Mouse (Mus musculus) midbrain, embryonic 15.5 days (tissue): ENCODE data around the gene Lrrtm1. TPM values are rescaled to one million over a fixed set of nuclear protein-coding genes. Genes with fewer than 3 reads are reported as not detected.

Experiments
- ATAC-seq: fragments of 200-750 bp; cut with Nextera tagmentation; replicated peaks from 2 replicates; pipeline ENCODE4 v1.8.0; 2017; ENCODE audit warnings: moderate TSS enrichment
- H3K27ac ChIP-seq: fragments of 300-500 bp; sonication (generic); 2 replicates; pipeline ENCODE4 v1.5.1; 2015; ENCODE audit warnings: mild to moderate bottlenecking, inconsistent platforms
- H3K27me3 ChIP-seq: fragments of 300-500 bp; sonication (generic); replicated peaks from 2 replicates; pipeline ENCODE4 v1.6.1; 2015; ENCODE audit warnings: inconsistent platforms
- H3K36me3 ChIP-seq: fragments of 300-500 bp; sonication (generic); replicated peaks from 2 replicates; pipeline ENCODE4 v1.6.1; 2015; ENCODE audit warnings: inconsistent platforms
- H3K4me1 ChIP-seq: fragments of 300-500 bp; sonication (generic); 2 replicates; pipeline ENCODE4 v1.6.1; 2015; ENCODE audit warnings: inconsistent platforms
- H3K4me2 ChIP-seq: fragments of 300-500 bp; sonication (generic); 2 replicates; pipeline ENCODE4 v1.6.1; 2015; ENCODE audit warnings: inconsistent platforms, mild to moderate bottlenecking, moderate library complexity
- H3K4me3 ChIP-seq: fragments of 300-500 bp; sonication (generic); 2 replicates; pipeline ENCODE4 v1.5.1; 2015; ENCODE audit warnings: mild to moderate bottlenecking, inconsistent platforms
- H3K9ac ChIP-seq: fragments of 300-500 bp; sonication (generic); 2 replicates; pipeline ENCODE4 v1.6.1; 2015; ENCODE audit warnings: mild to moderate bottlenecking, inconsistent platforms
- H3K9me3 ChIP-seq: fragments of 300-500 bp; sonication (generic); 2 replicates; pipeline ENCODE4 v1.6.1; 2016; ENCODE audit warnings: inconsistent platforms
- WGBS: fragments of 180-500 bp; shearing (Covaris S2); methylation state at CpG from one replicate; pipeline ENCODE4 v1.1.7; 2015; ENCODE audit warnings: mixed read lengths; 5-methylcytosine and 5-hydroxymethylcytosine counted together
- polyA plus RNA-seq: library from polyadenylated mRNA; unstranded; fragments of >200 nt; fragmentation: Nextera tagmentation; extraction: Ambion mirVana; gene quantifications from 2 replicates; pipeline ENCODE4 v1.2.1, GENCODE M21; 2015

Gene Lrrtm1
- polyA plus RNA-seq, result 51.1 and 51.7 TPM in 2 replicates

- Histone ChIP-seq H3K4me3 (peak within 1 kb of the TSS; percentile 61), H3K4me2 (peak within 1 kb of the TSS; percentile 90), H3K9me3 (no peaks in the 10 kb centered on the region), H3K4me1 (peaks cover 25% of the 10 kb centered on the region), H3K27me3 (no peaks in the 10 kb centered on the region), H3K9ac (peak within 1 kb of the TSS; percentile 64), H3K27ac (peak within 1 kb of the TSS; percentile 91), H3K36me3 (no peaks in the 10 kb centered on the region)
- peak; percentile 92 for ATAC-seq
- WGBS, result under 1% methylated on average over 53 of the region's 53 CpGs
These were observed at the start of gene Lrrtm1 for GRCm38 (mm10) chr6:77242601-77243406. Lrrtm1 (plus strand) TSS chr6:77242689.

- WGBS, result 83% methylated on average over 3 of the region's 3 CpGs
- no peaks in the 10 kb centered on the region for H3K27me3 ChIP-seq
- no peak overlapping the region for H3K4me2 ChIP-seq
- no peak overlapping the region for H3K4me3 ChIP-seq
- no peak overlapping the region for H3K27ac ChIP-seq
- H3K4me1 ChIP-seq, result no peaks in the 10 kb centered on the region
- no peaks in the 10 kb centered on the region for H3K9me3 ChIP-seq
- no peak overlapping the region for H3K9ac ChIP-seq
- no peaks in the 10 kb centered on the region for H3K36me3 ChIP-seq
- no peak for ATAC-seq
These were observed 45.8 kb upstream of the Lrrtm1 start for GRCm38 (mm10) chr6:77196650-77197049.

DNA sequence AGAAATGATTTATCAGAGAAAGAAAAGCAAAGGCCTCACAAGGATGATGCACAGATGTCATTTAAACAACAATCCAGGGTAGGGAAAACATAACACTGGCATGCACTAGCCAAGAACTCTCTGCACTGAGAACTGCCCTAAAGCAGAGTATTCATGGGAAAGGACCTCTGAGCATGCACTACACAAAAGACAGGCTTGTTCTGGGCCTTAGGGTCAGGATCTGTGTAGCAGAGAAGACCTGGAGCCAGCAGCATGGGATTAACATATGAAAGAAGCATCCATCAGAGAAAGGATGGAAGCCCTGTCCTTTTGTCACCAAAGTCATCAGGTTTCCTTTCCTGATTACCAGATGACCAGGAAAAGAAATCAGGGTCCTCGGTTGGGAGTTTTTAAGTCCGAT, 43.1 kb upstream of the Lrrtm1 start:
- no peak overlapping the region for H3K4me3 ChIP-seq
- ATAC-seq, result no peak
- no peak overlapping the region for H3K4me2 ChIP-seq
- no peak overlapping the region for H3K9ac ChIP-seq
- H3K27me3 ChIP-seq, result no peaks in the 10 kb centered on the region
- H3K27ac ChIP-seq, result no peak overlapping the region
- no peaks in the 10 kb centered on the region for H3K9me3 ChIP-seq
- H3K36me3 ChIP-seq, result no peaks in the 10 kb centered on the region
- no peaks in the 10 kb centered on the region for H3K4me1 ChIP-seq
- WGBS, result 16% methylated on average over 2 of the region's 2 CpGs

- Histone ChIP-seq H3K27ac (no peak overlapping the region), H3K27me3 (no peaks in the 10 kb centered on the region), H3K36me3 (no peaks in the 10 kb centered on the region), H3K4me2 (no peak overlapping the region), H3K9ac (no peak overlapping the region), H3K4me3 (no peak overlapping the region), H3K9me3 (no peaks in the 10 kb centered on the region), H3K4me1 (peaks cover 7% of the 10 kb centered on the region)
- ATAC-seq, result no peak
- 89% methylated on average over 1 of the region's 1 CpGs for WGBS
These were observed 33.3 kb upstream of the Lrrtm1 start for GRCm38 (mm10) chr6:77209183-77209582.

- H3K27me3 ChIP-seq, result no peaks in the 10 kb centered on the region
- WGBS, result 82% methylated on average over 3 of the region's 3 CpGs
- no peak overlapping the region for H3K4me3 ChIP-seq
- no peak for ATAC-seq
- no peaks in the 10 kb centered on the region for H3K9me3 ChIP-seq
- peaks cover 7% of the 10 kb centered on the region for H3K4me1 ChIP-seq
- no peaks in the 10 kb centered on the region for H3K36me3 ChIP-seq
- no peak overlapping the region for H3K27ac ChIP-seq
- H3K9ac ChIP-seq, result no peak overlapping the region
- no peak overlapping the region for H3K4me2 ChIP-seq
These were observed 32.6 kb upstream of the Lrrtm1 start for GRCm38 (mm10) chr6:77209929-77210328.

DNA sequence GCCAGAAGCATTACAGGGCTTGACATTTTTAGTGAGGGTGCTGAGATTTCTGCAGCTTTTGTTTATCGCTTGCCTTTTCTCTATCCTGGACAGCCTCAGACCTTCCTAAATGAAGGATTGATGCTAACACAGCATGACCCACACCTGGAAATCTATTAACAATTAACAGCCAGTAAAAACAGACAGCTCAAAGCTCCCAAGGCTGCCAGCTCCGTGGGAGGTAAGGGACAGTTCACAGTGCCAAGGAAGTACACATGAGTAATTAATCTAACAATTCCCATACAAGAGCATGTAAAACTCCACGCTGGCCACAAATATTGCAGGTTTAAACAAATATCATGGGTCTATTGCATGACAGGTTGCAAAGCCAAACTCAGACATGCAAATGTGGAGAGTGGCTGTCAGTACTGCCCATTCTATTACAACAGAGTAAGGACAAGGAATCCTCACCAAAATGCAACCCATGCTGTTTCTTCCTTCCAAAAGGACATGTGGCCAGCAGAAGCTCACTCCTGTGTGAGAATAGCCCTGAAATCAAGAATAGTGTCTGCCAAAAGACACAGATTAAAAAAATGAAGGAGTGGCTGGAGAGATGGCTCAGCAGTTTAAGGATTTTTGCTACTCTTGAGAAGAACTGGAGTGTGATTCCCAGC, 28.6 kb upstream of the Lrrtm1 start:
- Histone ChIP-seq H3K4me2 (no peak overlapping the region), H3K36me3 (no peaks in the 10 kb centered on the region), H3K4me3 (no peak overlapping the region), H3K4me1 (peaks cover 7% of the 10 kb centered on the region), H3K27me3 (no peaks in the 10 kb centered on the region), H3K27ac (no peak overlapping the region), H3K9ac (no peak overlapping the region), H3K9me3 (no peaks in the 10 kb centered on the region)
- WGBS, result 29% methylated on average over 3 of the region's 3 CpGs
- ATAC-seq, result no peak

DNA sequence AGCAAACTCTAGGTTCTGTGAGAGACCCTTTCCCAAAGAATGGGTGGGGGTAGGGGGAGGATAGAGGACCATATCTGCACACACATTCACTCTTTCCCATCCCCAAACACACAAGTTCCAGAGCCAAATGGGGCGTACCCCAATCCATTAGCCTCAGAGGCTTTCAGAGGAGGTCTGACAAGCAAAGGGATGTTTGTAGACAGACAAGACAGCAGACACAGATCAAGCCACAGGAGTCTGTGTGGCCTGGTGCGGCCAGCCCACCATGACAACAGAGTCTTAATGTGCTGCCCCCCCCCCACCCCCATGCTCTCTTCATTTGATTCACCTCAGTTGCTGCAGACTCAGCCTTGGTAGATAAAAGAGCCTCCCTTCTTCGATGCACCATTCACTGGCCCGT, 27.2 kb upstream of the Lrrtm1 start:
- Histone ChIP-seq H3K4me1 (peaks cover 7% of the 10 kb centered on the region), H3K27me3 (no peaks in the 10 kb centered on the region), H3K4me2 (no peak overlapping the region), H3K4me3 (no peak overlapping the region), H3K9me3 (no peaks in the 10 kb centered on the region), H3K36me3 (no peaks in the 10 kb centered on the region), H3K27ac (no peak overlapping the region), H3K9ac (no peak overlapping the region)
- WGBS, result 51% methylated on average over 4 of the region's 4 CpGs
- ATAC-seq, result no peak

DNA sequence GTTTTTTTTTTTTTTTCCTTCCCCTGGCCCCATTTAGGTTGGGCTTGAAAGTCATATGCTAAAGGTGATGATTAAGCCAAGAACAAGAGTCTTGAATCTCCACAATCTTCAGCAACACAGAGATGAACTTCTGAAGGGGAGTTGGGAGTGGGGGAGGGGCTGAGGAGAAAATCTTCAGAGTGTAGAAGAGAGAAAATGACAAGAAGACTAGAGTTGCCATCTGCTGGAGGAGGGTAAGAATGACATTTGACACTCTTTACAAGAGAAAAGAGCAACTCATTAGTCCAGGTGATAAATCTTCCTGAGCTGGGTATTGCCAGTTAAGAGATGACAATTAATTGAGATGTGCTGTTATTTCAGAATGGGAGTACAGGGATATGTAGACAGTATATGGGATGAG, 23.6 kb upstream of the Lrrtm1 start:
- Histone ChIP-seq H3K27me3 (no peaks in the 10 kb centered on the region), H3K9me3 (no peaks in the 10 kb centered on the region)

DNA sequence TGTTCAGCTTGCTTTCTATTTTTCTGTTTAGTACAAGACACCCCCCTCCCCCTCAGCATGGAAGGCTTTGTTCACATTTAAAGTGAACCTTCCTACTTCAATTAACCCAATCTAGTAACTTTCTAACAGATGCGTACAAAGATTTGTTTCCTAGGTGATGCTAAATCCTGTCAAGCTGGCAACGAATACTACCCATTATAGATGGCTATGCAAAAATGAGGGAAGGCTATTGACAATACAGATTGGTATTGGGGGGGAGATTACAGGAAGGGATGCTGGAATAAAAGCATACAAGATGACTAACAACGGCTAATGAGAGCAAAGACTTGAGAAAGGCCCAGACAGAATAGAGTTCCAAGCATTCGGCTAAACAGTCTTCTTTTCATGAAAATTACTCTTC, 21.7 kb upstream of the Lrrtm1 start:
- no peak overlapping the region for H3K4me3 ChIP-seq
- no peak for ATAC-seq
- H3K27ac ChIP-seq, result no peak overlapping the region
- H3K4me1 ChIP-seq, result peaks cover 12% of the 10 kb centered on the region; the same call in 1 of the 2 replicates
- H3K9ac ChIP-seq, result no peak overlapping the region
- H3K27me3 ChIP-seq, result no peaks in the 10 kb centered on the region
- H3K4me2 ChIP-seq, result no peak overlapping the region
- H3K36me3 ChIP-seq, result no peaks in the 10 kb centered on the region
- 25% methylated on average over 4 of the region's 4 CpGs for WGBS
- H3K9me3 ChIP-seq, result no peaks in the 10 kb centered on the region

More for the DNA sequence above, 23.6 kb upstream of the Lrrtm1 start:
- peaks cover 15% of the 10 kb centered on the region for H3K4me1 ChIP-seq
- H3K9ac ChIP-seq, result no peak overlapping the region
- no peaks in the 10 kb centered on the region for H3K36me3 ChIP-seq
- no peak for ATAC-seq
- H3K4me2 ChIP-seq, result no peak overlapping the region
- no peak overlapping the region for H3K4me3 ChIP-seq
- no peak overlapping the region for H3K27ac ChIP-seq

- H3K9ac ChIP-seq, result 0 out of 2 replicates have a peak overlapping the region, but pooled peaks have one; percentile 21
- H3K4me3 ChIP-seq, result no peak overlapping the region
- no peaks in the 10 kb centered on the region for H3K27me3 ChIP-seq
- peak overlapping the region; percentile 36 for H3K4me2 ChIP-seq
- no peak overlapping the region for H3K27ac ChIP-seq
- H3K4me1 ChIP-seq, result peaks cover 12% of the 10 kb centered on the region; the same call in 1 of the 2 replicates
- H3K36me3 ChIP-seq, result no peaks in the 10 kb centered on the region
- WGBS, result 23% methylated on average over 16 of the region's 16 CpGs
- no peaks in the 10 kb centered on the region for H3K9me3 ChIP-seq
- ATAC-seq, result peak; percentile 91
These were observed 19.4 kb upstream of the Lrrtm1 start for GRCm38 (mm10) chr6:77222849-77223638.

DNA sequence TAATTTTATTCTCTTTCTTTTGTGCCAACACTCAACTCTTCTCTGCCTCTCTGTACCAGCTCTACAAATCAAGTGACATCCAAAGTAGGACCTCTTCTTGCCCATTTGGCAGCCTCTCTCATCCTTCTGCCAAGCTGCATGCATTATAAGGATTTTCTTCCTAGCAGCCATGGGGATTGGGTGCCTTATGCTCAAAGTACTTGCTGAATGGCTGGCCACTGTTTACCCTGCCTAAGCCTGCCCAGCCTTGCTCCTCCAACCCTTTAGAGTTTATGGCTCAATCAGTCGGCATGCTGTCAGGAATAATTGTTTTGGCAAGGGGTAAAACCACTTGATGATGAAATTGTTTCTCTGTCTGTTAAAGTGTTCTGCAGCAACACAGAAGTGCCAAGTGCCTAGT, 2.1 kb upstream of the Lrrtm1 start:
- Histone ChIP-seq H3K27me3 (no peaks in the 10 kb centered on the region), H3K4me1 (peaks cover 19% of the 10 kb centered on the region), H3K36me3 (no peaks in the 10 kb centered on the region), H3K9ac (no peak overlapping the region), H3K4me2 (no peak overlapping the region), H3K9me3 (no peaks in the 10 kb centered on the region), H3K4me3 (no peak overlapping the region), H3K27ac (no peak overlapping the region)
- no peak for ATAC-seq
- 31% methylated on average over 1 of the region's 1 CpGs for WGBS

- Histone ChIP-seq H3K36me3 (no peaks in the 10 kb centered on the region), H3K9me3 (no peaks in the 10 kb centered on the region), H3K9ac (peak overlapping the region; percentile 64), H3K4me2 (peak overlapping the region; percentile 90), H3K4me1 (peaks cover 29% of the 10 kb centered on the region), H3K27ac (peak overlapping the region; percentile 91), H3K4me3 (peak overlapping the region; percentile 61), H3K27me3 (no peaks in the 10 kb centered on the region)
- WGBS, result under 1% methylated on average over 43 of the region's 43 CpGs
- peak; percentile 62 for ATAC-seq
These were observed 1.2 kb downstream of the Lrrtm1 start for GRCm38 (mm10) chr6:77243541-77244231.
